Mouse (Mus musculus): ENCODE measurements around the gene 9930104L06Rik. TPM values are rescaled to one million over a fixed set of nuclear protein-coding genes. Genes with fewer than 3 reads are reported as not detected.

The 9930104L06Rik gene
- polyA plus RNA-seq (2012; rRNA removed), result 5.2 and 7.1 TPM in 2 replicates

DNA sequence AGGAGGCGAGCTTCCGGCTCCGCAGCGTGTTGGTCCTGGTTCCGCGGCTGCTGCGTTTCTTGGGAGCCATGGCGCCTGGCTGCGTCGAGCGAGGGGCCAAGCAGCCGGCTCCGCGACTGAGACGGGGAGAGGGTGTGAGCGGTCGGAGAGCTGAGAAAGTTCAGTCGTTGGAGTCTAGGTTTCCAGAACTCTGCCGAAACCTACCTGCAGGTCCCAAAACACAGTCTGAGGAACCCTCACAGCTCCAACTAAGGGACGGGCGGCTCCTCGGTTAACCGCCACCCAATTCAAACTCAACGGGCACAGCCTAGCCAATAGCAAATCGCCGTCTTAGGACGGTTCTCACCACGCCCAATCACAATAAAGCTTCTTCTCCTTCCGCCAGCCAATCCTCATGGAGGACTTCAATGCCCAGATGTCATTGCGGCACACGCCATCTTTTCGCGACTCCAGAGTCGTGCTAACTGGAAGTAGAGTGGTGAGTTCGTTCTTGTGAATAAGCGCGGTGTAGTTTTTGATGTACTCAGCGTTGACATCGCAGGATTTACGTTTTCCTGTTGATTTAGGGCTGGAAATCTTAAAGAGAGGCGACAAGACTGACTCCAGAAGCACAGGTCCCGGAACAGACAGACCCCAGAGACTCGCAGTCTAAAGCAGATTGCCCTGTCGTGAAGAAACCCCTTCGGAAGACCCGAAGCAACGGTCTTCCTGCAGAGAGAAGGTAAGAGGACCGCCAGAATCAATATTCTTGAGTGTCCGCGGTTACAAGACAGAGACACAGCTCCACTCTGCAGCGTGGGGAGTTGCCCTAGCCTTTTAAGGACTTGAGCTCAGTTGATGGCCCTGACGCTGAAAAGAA lies at the start of gene 9930104L06Rik:
Gene 9930104L06Rik (plus strand): TSS at position 436 of the 859 bp plus-strand sequence.
- Histone ChIP-seq H3K36me3 (ENCODE audit: control insufficient read depth, insufficient read depth, low read length) (peaks cover 8% of the 10 kb centered on the region; the same call in 1 of the 2 replicates), H3K27ac (ENCODE audit: insufficient read depth, low read depth, low read length) (no peak within 1 kb of the TSS), H3K4me3 (ENCODE audit: low read depth, low read length) (peak within 1 kb of the TSS; percentile 86), H3K27me3 (ENCODE audit: control insufficient read depth, insufficient read depth, low read length) (no peaks in the 10 kb centered on the region), H3K4me1 (ENCODE audit: control insufficient read depth, insufficient read depth, insufficient read length, low read length) (peaks cover 6% of the 10 kb centered on the region)
- TF ChIP-seq CTCF (IDR thresholded peaks at IDR 0.05; ENCODE audit: extremely low read depth, insufficient read length, insufficient replicate concordance, low read depth, low read length) (no peak), POLR2A (IDR thresholded peaks at IDR 0.05; ENCODE audit: low read depth, low read length) (no peak)
- under 1% methylated on average over 52 of the region's 52 CpGs for WGBS

GRCm38 (mm10) chr4:124888702-124889101 lies 48.1 kb upstream of the 9930104L06Rik start:
- Histone ChIP-seq H3K27me3 (ENCODE audit: control insufficient read depth, insufficient read depth, low read length) (0 out of 2 replicates have a peak, but pooled peaks cover 3% of the 10 kb centered on the region), H3K36me3 (ENCODE audit: control insufficient read depth, insufficient read depth, low read length) (no peaks in the 10 kb centered on the region), H3K4me1 (ENCODE audit: control insufficient read depth, insufficient read depth, insufficient read length, low read length) (no peaks in the 10 kb centered on the region), H3K4me3 (ENCODE audit: low read depth, low read length) (no peak overlapping the region), H3K27ac (ENCODE audit: insufficient read depth, low read depth, low read length) (no peak overlapping the region)
- TF ChIP-seq CTCF (IDR thresholded peaks at IDR 0.05; ENCODE audit: extremely low read depth, insufficient read length, insufficient replicate concordance, low read depth, low read length) (no peak), POLR2A (IDR thresholded peaks at IDR 0.05; ENCODE audit: low read depth, low read length) (no peak)
- 66% methylated on average over 7 of the region's 7 CpGs for WGBS

DNA sequence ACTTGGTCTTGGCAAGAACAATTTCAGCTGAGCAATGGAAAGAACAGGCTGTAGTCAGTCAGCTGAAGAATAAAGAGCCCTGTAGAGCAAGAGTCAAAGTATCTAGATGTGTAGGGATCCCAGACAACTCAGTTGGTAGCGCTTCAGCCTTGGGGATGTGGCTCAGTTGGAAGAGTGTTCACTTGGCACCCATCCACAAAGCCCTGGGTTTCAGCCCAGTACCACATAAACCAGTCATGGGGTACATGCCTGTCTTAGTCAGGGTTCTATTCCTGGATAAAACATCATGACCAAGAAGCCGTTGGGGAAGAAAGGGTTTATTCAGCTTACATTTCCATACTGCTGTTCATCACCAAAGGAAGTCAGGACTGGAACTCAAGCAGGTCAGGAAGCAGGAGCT lies 46.9 kb upstream of the 9930104L06Rik start:
- TF ChIP-seq POLR2A (IDR thresholded peaks at IDR 0.05; ENCODE audit: low read depth, low read length), result no peak
- TF ChIP-seq CTCF (IDR thresholded peaks at IDR 0.05; ENCODE audit: extremely low read depth, insufficient read length, insufficient replicate concordance, low read depth, low read length), result no peak
- peaks cover 15% of the 10 kb centered on the region for H3K27me3 ChIP-seq (ENCODE audit: control insufficient read depth, insufficient read depth, low read length)

DNA sequence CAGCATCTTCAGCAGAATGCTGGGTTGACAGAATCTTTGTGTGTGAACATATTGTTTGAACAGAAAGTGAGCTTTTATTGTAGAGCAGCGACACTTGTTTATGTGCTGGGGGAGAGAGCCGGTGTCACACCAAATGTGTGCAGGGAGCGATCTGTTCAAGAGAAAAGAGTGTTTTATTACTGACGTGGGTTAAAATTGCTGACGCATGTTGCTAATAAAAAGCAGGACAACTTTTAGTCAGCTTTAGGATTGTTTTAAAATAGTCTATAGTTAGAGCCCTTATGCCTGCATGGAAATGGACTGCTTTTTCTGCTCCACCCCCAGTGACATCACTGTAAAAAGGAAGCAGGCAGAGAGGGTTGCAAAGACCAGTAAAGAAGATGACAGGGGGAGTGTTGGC lies 46.0 kb upstream of the 9930104L06Rik start:
- Histone ChIP-seq H3K36me3 (ENCODE audit: control insufficient read depth, insufficient read depth, low read length) (no peaks in the 10 kb centered on the region), H3K4me1 (ENCODE audit: control insufficient read depth, insufficient read depth, insufficient read length, low read length) (no peaks in the 10 kb centered on the region), H3K4me3 (ENCODE audit: low read depth, low read length) (no peak overlapping the region), H3K27ac (ENCODE audit: insufficient read depth, low read depth, low read length) (no peak overlapping the region), H3K27me3 (ENCODE audit: control insufficient read depth, insufficient read depth, low read length) (peaks cover 21% of the 10 kb centered on the region)
- WGBS, result 74% methylated on average over 5 of the region's 5 CpGs
- no peak for TF ChIP-seq POLR2A (IDR thresholded peaks at IDR 0.05; ENCODE audit: low read depth, low read length)
- no peak for TF ChIP-seq CTCF (IDR thresholded peaks at IDR 0.05; ENCODE audit: extremely low read depth, insufficient read length, insufficient replicate concordance, low read depth, low read length)

More for the DNA sequence above, 46.9 kb upstream of the 9930104L06Rik start:
- no peak overlapping the region for H3K27ac ChIP-seq (ENCODE audit: insufficient read depth, low read depth, low read length)
- no peaks in the 10 kb centered on the region for H3K36me3 ChIP-seq (ENCODE audit: control insufficient read depth, insufficient read depth, low read length)
- no peaks in the 10 kb centered on the region for H3K4me1 ChIP-seq (ENCODE audit: control insufficient read depth, insufficient read depth, insufficient read length, low read length)
- no peak overlapping the region for H3K4me3 ChIP-seq (ENCODE audit: low read depth, low read length)
- 83% methylated on average over 2 of the region's 2 CpGs for WGBS

DNA sequence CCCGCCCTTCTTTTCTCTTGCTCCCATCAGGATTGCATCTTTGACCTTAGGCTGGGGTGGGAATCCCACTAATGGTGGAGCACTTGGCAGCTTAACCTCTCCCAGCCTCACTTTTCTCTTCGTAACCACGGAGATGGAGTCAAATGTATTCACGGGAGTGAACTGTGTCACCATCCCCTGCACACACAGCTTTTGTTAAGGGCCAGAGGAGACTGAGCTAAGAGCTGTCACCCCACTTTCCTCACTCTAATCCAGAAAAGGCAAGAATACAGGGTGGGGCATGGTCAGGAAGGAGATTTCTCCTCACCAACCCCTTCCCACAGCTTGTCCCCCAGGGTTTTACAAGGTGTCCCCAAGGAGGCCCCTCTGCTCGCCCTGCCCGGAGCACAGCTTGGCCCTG lies 43.1 kb upstream of the 9930104L06Rik start:
- 30% methylated on average over 6 of the region's 6 CpGs for WGBS
- Histone ChIP-seq H3K4me1 (ENCODE audit: control insufficient read depth, insufficient read depth, insufficient read length, low read length) (no peaks in the 10 kb centered on the region), H3K27ac (ENCODE audit: insufficient read depth, low read depth, low read length) (no peak overlapping the region), H3K36me3 (ENCODE audit: control insufficient read depth, insufficient read depth, low read length) (no peaks in the 10 kb centered on the region), H3K4me3 (ENCODE audit: low read depth, low read length) (no peak overlapping the region), H3K27me3 (ENCODE audit: control insufficient read depth, insufficient read depth, low read length) (peaks cover 19% of the 10 kb centered on the region)
- TF ChIP-seq CTCF (IDR thresholded peaks at IDR 0.05; ENCODE audit: extremely low read depth, insufficient read length, insufficient replicate concordance, low read depth, low read length), result no peak
- TF ChIP-seq POLR2A (IDR thresholded peaks at IDR 0.05; ENCODE audit: low read depth, low read length), result no peak

DNA sequence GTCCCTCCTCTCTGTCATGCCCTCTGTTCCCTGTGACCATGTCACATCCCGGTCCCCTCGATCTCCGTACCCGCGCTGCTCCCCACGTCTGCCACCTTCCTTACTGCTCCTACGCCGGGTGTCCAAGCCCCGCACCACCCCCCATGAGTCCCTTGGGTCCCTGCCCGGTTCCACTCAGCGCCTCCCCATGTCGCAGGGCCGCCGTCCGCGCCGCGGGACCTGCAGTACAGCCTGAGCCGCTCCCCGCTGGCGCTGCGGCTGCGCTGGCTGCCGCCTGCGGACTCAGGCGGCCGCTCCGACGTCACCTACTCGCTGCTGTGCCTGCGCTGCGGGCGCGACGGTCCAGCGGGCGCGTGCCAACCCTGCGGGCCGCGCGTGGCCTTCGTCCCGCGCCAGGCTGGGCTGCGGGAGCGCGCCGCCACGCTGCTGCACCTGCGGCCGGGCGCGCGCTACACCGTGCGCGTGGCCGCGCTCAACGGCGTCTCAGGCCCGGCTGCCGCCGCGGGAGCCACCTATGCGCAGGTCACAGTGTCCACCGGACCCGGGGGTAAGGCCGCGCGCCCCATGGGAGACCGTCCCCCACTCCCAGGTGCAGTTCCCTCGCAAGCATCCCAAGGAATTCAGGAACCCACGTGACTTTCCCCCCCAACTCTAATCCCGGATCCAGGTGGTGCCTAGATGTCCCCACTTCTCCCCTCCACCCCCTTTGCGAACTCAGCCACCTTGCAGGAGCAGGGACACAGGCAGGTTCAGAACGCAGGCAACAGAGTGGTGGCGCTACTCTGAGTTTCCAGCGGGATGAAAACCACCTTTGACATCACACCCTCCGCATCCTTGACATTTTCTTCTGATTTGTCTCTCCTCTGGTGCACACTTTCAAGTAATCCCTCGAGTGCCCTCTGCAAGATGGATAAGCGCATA lies 42.1 kb upstream of the 9930104L06Rik start:
- H3K27me3 ChIP-seq (ENCODE audit: control insufficient read depth, insufficient read depth, low read length), result peaks cover 19% of the 10 kb centered on the region
- WGBS, result 3% methylated on average over 83 of the region's 83 CpGs

More for the DNA sequence above, 42.1 kb upstream of the 9930104L06Rik start:
- no peak for TF ChIP-seq CTCF (IDR thresholded peaks at IDR 0.05; ENCODE audit: extremely low read depth, insufficient read length, insufficient replicate concordance, low read depth, low read length)
- no peak for TF ChIP-seq POLR2A (IDR thresholded peaks at IDR 0.05; ENCODE audit: low read depth, low read length)
- Histone ChIP-seq H3K4me3 (ENCODE audit: low read depth, low read length) (peak overlapping the region; percentile 30), H3K4me1 (ENCODE audit: control insufficient read depth, insufficient read depth, insufficient read length, low read length) (no peaks in the 10 kb centered on the region), H3K36me3 (ENCODE audit: control insufficient read depth, insufficient read depth, low read length) (no peaks in the 10 kb centered on the region), H3K27ac (ENCODE audit: insufficient read depth, low read depth, low read length) (no peak overlapping the region)
